In genomic region chr9:123924589-123925066, GRCm38 (mm10) we compare ENCODE assay signal across 7 mouse cellular contexts. TPM values are rescaled to one million over a fixed set of nuclear protein-coding genes. Genes with fewer than 3 reads are reported as not detected.
DNase-seq lines count a peak whose midpoint lies in the region; ATAC-seq and TF ChIP-seq lines count a peak whose summit lies in the region.

No protein-coding gene starts in this region.

- TF ChIP-seq CTCF in kidney, adult 2 months (conservative IDR thresholded peaks at IDR 0.05; ENCODE audit: insufficient read depth, insufficient read length, low read depth, low read length), result no peak
- TF ChIP-seq CTCF in spleen, adult 2 months (IDR thresholded peaks at IDR 0.05; ENCODE audit: extremely low read depth, insufficient read depth, insufficient read length, insufficient replicate concordance), result no peak

- peak; percentile 84 for ATAC-seq in embryonic facial prominence, embryonic 12.5 days (ENCODE audit: insufficient number of reproducible peaks, insufficient read depth, low FRiP score, low TSS enrichment)
- ATAC-seq in limb, embryonic 14.5 days (ENCODE audit: low FRiP score, low read depth), result peak; percentile 81
- ATAC-seq in midbrain, embryonic 16.5 days, result peak; percentile 91

- H3K4me2 ChIP-seq in embryonic facial prominence, embryonic 12.5 days (replicated peaks), result peak overlapping the region; percentile 69
- H3K4me2 ChIP-seq in limb, embryonic 14.5 days (replicated peaks; ENCODE audit: low read depth, low read length, severe bottlenecking), result peak overlapping the region; percentile 73
- peak overlapping the region; percentile 79 for H3K4me2 ChIP-seq in midbrain, embryonic 16.5 days (ENCODE audit: low read length)

- H3K9ac ChIP-seq in embryonic facial prominence, embryonic 12.5 days, result peak overlapping the region; percentile 70
- H3K9ac ChIP-seq in limb, embryonic 14.5 days (ENCODE audit: low read depth, low read length, severe bottlenecking), result peak overlapping the region; percentile 61
- peak overlapping the region; percentile 83 for H3K9ac ChIP-seq in midbrain, embryonic 16.5 days (ENCODE audit: low read depth, low read length)

- peak; percentile 94 for DNase-seq in adrenal gland, postnatal 25 days
- DNase-seq in heart, adult 18-20 months, result peak; percentile 93 to 97
- peak; percentile 95 for DNase-seq in kidney, adult 2 months
- peak; percentile 73 for DNase-seq in limb, embryonic 14.5 days (ENCODE audit: low spot score)
- DNase-seq in spleen, adult 2 months (ENCODE audit: low read depth in 1 of 2, low spot score in 2 of 2), result peak; percentile 79 to 94

- peak overlapping the region; percentile 88 for H3K27ac ChIP-seq in embryonic facial prominence, embryonic 12.5 days
- peak overlapping the region; percentile 81 for H3K27ac ChIP-seq in kidney, adult 2 months (ENCODE audit: insufficient read depth, low read depth, low read length)
- H3K27ac ChIP-seq in limb, embryonic 14.5 days (replicated peaks; ENCODE audit: low read depth, low read length), result peak overlapping the region; percentile 77
- peak overlapping the region; percentile 98 for H3K27ac ChIP-seq in midbrain, embryonic 16.5 days (ENCODE audit: low read length)
- H3K27ac ChIP-seq in spleen, adult 2 months (ENCODE audit: insufficient read depth, low read length), result peak overlapping the region; percentile 97

- under 1% methylated on average over 31 of the region's 49 CpGs for WGBS in embryonic facial prominence, embryonic 12.5 days
- under 1% methylated on average over 49 of the region's 49 CpGs for WGBS in kidney, adult 2 months
- WGBS in limb, embryonic 14.5 days, result 0% methylated on average over 29 of the region's 49 CpGs
- WGBS in midbrain, embryonic 16.5 days, result under 1% methylated on average over 22 of the region's 49 CpGs
- WGBS in spleen, adult 2 months, result under 1% methylated on average over 49 of the region's 49 CpGs

- peaks cover 13% of the 10 kb centered on the region; the same call in 1 of the 2 replicates for H3K4me1 ChIP-seq in embryonic facial prominence, embryonic 12.5 days
- no peaks in the 10 kb centered on the region; the same call in 1 of the 2 replicates for H3K4me1 ChIP-seq in kidney, adult 2 months (ENCODE audit: control insufficient read depth, insufficient read depth, low read length)
- H3K4me1 ChIP-seq in limb, embryonic 14.5 days (ENCODE audit: control insufficient read depth, insufficient read depth, low read length), result no peaks in the 10 kb centered on the region
- H3K4me1 ChIP-seq in midbrain, embryonic 16.5 days (ENCODE audit: control insufficient read depth, insufficient read depth, low read length), result peaks cover 2% of the 10 kb centered on the region; the same call in 1 of the 2 replicates
- H3K4me1 ChIP-seq in spleen, adult 2 months (ENCODE audit: control insufficient read depth, insufficient read depth, insufficient read length), result peaks cover 18% of the 10 kb centered on the region; the same call in 1 of the 2 replicates

- H3K9me3 ChIP-seq in embryonic facial prominence, embryonic 12.5 days, result no peaks in the 10 kb centered on the region; the same call in 1 of the 2 replicates
- no peaks in the 10 kb centered on the region for H3K9me3 ChIP-seq in limb, embryonic 14.5 days (ENCODE audit: control insufficient read depth, low read length)
- no peaks in the 10 kb centered on the region for H3K9me3 ChIP-seq in midbrain, embryonic 16.5 days (replicated peaks; ENCODE audit: control insufficient read depth, low read length, poor library complexity, severe bottlenecking)

- H3K36me3 ChIP-seq in embryonic facial prominence, embryonic 12.5 days, result no peaks in the 10 kb centered on the region
- no peaks in the 10 kb centered on the region for H3K36me3 ChIP-seq in kidney, adult 2 months (ENCODE audit: control insufficient read depth, insufficient read depth, low read length)
- H3K36me3 ChIP-seq in limb, embryonic 14.5 days (ENCODE audit: control insufficient read depth, insufficient read depth, low read length), result no peaks in the 10 kb centered on the region
- no peaks in the 10 kb centered on the region for H3K36me3 ChIP-seq in midbrain, embryonic 16.5 days (ENCODE audit: control insufficient read depth, insufficient read depth, low read length)
- H3K36me3 ChIP-seq in spleen, adult 2 months (ENCODE audit: control insufficient read depth, insufficient read depth, low read length), result no peaks in the 10 kb centered on the region

- no peak for TF ChIP-seq POLR2A in kidney, adult 2 months (IDR thresholded peaks at IDR 0.05; ENCODE audit: low read depth, low read length)
- no peak for TF ChIP-seq POLR2A in limb, embryonic 14.5 days (IDR thresholded peaks at IDR 0.05; ENCODE audit: borderline replicate concordance, extremely low read depth, insufficient read depth, insufficient read length)
- TF ChIP-seq POLR2A in spleen, adult 2 months (IDR thresholded peaks at IDR 0.05; ENCODE audit: low read depth, low read length), result no peak; the same call in 1 of the 2 replicates

- H3K27me3 ChIP-seq in embryonic facial prominence, embryonic 12.5 days, result peaks cover 11% of the 10 kb centered on the region
- H3K27me3 ChIP-seq in kidney, adult 2 months (replicated peaks; ENCODE audit: control insufficient read depth, insufficient read depth, low read length), result no peaks in the 10 kb centered on the region
- peaks cover 11% of the 10 kb centered on the region for H3K27me3 ChIP-seq in limb, embryonic 14.5 days (ENCODE audit: control insufficient read depth, insufficient read depth, low read length)
- no peaks in the 10 kb centered on the region for H3K27me3 ChIP-seq in midbrain, embryonic 16.5 days (ENCODE audit: control insufficient read depth, insufficient read depth, low read depth, low read length)
- H3K27me3 ChIP-seq in spleen, adult 2 months (ENCODE audit: control insufficient read depth, insufficient read depth, low read length), result no peaks in the 10 kb centered on the region

- peak overlapping the region; percentile 56 for H3K4me3 ChIP-seq in embryonic facial prominence, embryonic 12.5 days
- peak overlapping the region; percentile 46 for H3K4me3 ChIP-seq in kidney, adult 2 months (ENCODE audit: insufficient read depth, low read depth, low read length)
- H3K4me3 ChIP-seq in limb, embryonic 14.5 days (replicated peaks; ENCODE audit: low read length), result peak overlapping the region; percentile 54
- peak overlapping the region; percentile 64 for H3K4me3 ChIP-seq in midbrain, embryonic 16.5 days (ENCODE audit: low read depth, low read length)
- H3K4me3 ChIP-seq in spleen, adult 2 months (ENCODE audit: extremely low read depth, insufficient read depth, insufficient read length), result peak overlapping the region; percentile 70

RNA-seq across cellular contexts. Expression of gene Ccr1, which starts 43.9 kb away (rescaled TPM):
- total RNA-seq in adrenal gland, postnatal 25 days (2021), result 1.1 and 1.3 TPM in 2 replicates
- 1.3 TPM in 2 replicates for polyA plus RNA-seq in embryonic facial prominence, embryonic 12.5 days (2016; fragmentation: Nextera tagmentation; extraction: Ambion mirVana)
- under 1 TPM; 0.31 to 0.47 TPM for total RNA-seq in heart, adult 18-20 months (2021)
- polyA plus RNA-seq in kidney, adult 2 months (2012; rRNA removed), result 0.72 and 0.81 TPM in 2 replicates
- polyA plus RNA-seq in limb, embryonic 14.5 days (2012; rRNA removed), result 3.2 and 3.8 TPM in 2 replicates
- polyA plus RNA-seq in limb, embryonic 14.5 days (2014; fragmentation: Nextera tagmentation; extraction: Ambion mirVana), result 3.4 and 4.5 TPM in 2 replicates
- 0.53 and 0.73 TPM in 2 replicates for polyA plus RNA-seq in midbrain, embryonic 16.5 days (2015; fragmentation: Nextera tagmentation; extraction: Ambion mirVana)
- polyA plus RNA-seq in spleen, adult 2 months (2012; rRNA removed), result 4.2 and 4.4 TPM in 2 replicates

RNA-seq across cellular contexts. Expression of gene Ccr1l1, which starts 53.6 kb away (rescaled TPM):
- total RNA-seq in adrenal gland, postnatal 25 days (2021), result not detected in 2 replicates
- polyA plus RNA-seq in embryonic facial prominence, embryonic 12.5 days (2016; fragmentation: Nextera tagmentation; extraction: Ambion mirVana), result not detected in 2 replicates
- total RNA-seq in heart, adult 18-20 months (2021), result not detected
- polyA plus RNA-seq in kidney, adult 2 months (2012; rRNA removed), result 0.06 TPM in 1 of 2 replicates, not detected in the other
- 0.10 TPM in 1 of 2 replicates, not detected in the other for polyA plus RNA-seq in limb, embryonic 14.5 days (2012; rRNA removed)
- not detected in 2 replicates for polyA plus RNA-seq in limb, embryonic 14.5 days (2014; fragmentation: Nextera tagmentation; extraction: Ambion mirVana)
- polyA plus RNA-seq in midbrain, embryonic 16.5 days (2015; fragmentation: Nextera tagmentation; extraction: Ambion mirVana), result not detected in 2 replicates
- 0.41 and 0.53 TPM in 2 replicates for polyA plus RNA-seq in spleen, adult 2 months (2012; rRNA removed)

Comparison
In these comparisons a context has a peak if more than half of its experiments do, and no peak if none do; other contexts are left out.
1. Peak in every context shown above with its lines: DNase-seq, ATAC-seq, H3K4me3 ChIP-seq and H3K27ac ChIP-seq.